Mouse (Mus musculus) kidney, embryonic 16.5 days (tissue): ENCODE data around the gene Ttc39b. TPM values are rescaled to one million over a fixed set of nuclear protein-coding genes. Genes with fewer than 3 reads are reported as not detected.

Experiments used
- ATAC-seq: fragments of 200-750 bp; cut with Nextera tagmentation; 2 replicates; pipeline ENCODE4 v1.8.0; 2017; ENCODE audit warnings: moderate TSS enrichment; ENCODE audit not compliant: low FRiP score, low TSS enrichment
- H3K27ac ChIP-seq: fragments of 300-500 bp; sonication (generic); 2 replicates; pipeline ENCODE4 v1.5.1; 2014; ENCODE audit warnings: low read length
- H3K27me3 ChIP-seq: fragments of 300-500 bp; sonication (generic); 2 replicates; pipeline ENCODE4 v1.6.1; 2014; ENCODE audit warnings: low read length, control low read depth, mixed read lengths; ENCODE audit not compliant: insufficient read depth
- H3K36me3 ChIP-seq: fragments of 300-500 bp; sonication (generic); 2 replicates; pipeline ENCODE4 v1.6.1; 2014; ENCODE audit warnings: low read length, control low read depth, mixed read lengths; ENCODE audit not compliant: insufficient read depth
- H3K4me1 ChIP-seq: fragments of 300-500 bp; sonication (generic); 2 replicates; pipeline ENCODE4 v1.6.1; 2014; ENCODE audit warnings: low read length, control low read depth, mixed read lengths; ENCODE audit not compliant: insufficient read depth
- H3K4me2 ChIP-seq: fragments of 300-500 bp; sonication (generic); replicated peaks from 2 replicates; pipeline ENCODE4 v1.6.1; 2014; ENCODE audit warnings: low read depth, low read length
- H3K4me3 ChIP-seq: fragments of 300-500 bp; sonication (generic); 2 replicates; pipeline ENCODE4 v1.5.1; 2014; ENCODE audit warnings: mild to moderate bottlenecking, low read length
- H3K9ac ChIP-seq: fragments of 300-500 bp; sonication (generic); replicated peaks from 2 replicates; pipeline ENCODE4 v1.6.1; 2014; ENCODE audit warnings: low read length
- H3K9me3 ChIP-seq: fragments of 300-500 bp; sonication (generic); 2 replicates; pipeline ENCODE4 v1.6.1; 2016; ENCODE audit warnings: low read length, control low read depth
- WGBS: fragments of 180-500 bp; shearing (Covaris S2); extraction: QIAGEN DNeasy Blood & Tissue Kit; methylation state at CpG from one replicate; pipeline ENCODE4 v1.1.7; 2014; 5-methylcytosine and 5-hydroxymethylcytosine counted together
- polyA plus RNA-seq: library from polyadenylated mRNA; unstranded; fragments of >200 nt; fragmentation: Nextera tagmentation; extraction: Ambion mirVana; gene quantifications from 2 replicates; pipeline ENCODE4 v1.2.1, GENCODE M21; 2015

Gene Ttc39b
- polyA plus RNA-seq, 1 experiment from 2014 or later, result 2.6 TPM

DNA sequence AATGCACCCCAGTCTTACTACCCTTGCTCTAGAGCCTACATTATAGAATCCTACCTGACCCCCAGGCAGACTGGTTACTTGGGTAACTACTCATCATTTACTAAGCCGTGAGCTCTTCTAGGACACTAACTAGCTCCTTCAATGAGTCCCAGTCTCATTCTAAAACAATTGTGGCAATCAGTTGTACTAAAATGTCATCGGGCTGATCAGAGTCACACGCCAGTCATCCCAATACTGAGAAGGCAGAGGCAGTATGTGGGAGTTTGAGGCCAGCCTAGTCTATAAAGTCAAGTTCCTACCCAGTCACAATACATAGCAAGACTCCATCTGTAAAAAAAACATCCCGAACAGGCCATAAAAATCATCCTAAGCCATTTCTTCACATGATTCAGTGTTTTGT lies 4.3 kb downstream of the Ttc39b start:
- 91% methylated on average over 4 of the region's 4 CpGs for WGBS
- no peak for ATAC-seq
- no peaks in the 10 kb centered on the region for H3K27me3 ChIP-seq
- H3K9me3 ChIP-seq, result no peaks in the 10 kb centered on the region
- no peaks in the 10 kb centered on the region for H3K36me3 ChIP-seq
- H3K4me3 ChIP-seq, result no peak overlapping the region
- H3K9ac ChIP-seq, result no peak overlapping the region
- H3K4me2 ChIP-seq, result no peak overlapping the region
- no peak overlapping the region for H3K27ac ChIP-seq
- peaks cover 17% of the 10 kb centered on the region for H3K4me1 ChIP-seq

DNA sequence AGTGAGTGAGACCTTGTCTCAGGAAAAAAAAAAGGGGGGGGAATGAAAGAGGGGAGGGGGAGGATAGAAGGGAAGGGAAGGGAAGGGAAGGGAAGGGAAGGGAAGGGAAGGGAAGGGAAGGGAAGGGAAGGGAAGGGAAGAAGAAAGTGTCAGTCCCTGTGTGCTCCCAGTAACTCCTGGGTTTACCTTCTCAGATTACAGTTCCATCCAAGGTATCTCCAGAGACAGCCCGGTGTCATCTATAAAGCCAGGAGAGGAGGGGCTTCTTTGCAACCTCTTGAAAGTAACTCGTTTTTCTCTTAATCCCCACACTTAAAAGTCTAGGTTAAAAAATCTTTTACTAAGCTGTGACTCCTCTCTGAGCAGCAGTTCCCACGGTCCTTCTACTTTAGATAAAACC lies 5.3 kb downstream of the Ttc39b start:
- Histone ChIP-seq H3K9me3 (no peaks in the 10 kb centered on the region), H3K36me3 (no peaks in the 10 kb centered on the region), H3K4me2 (no peak overlapping the region), H3K4me3 (no peak overlapping the region), H3K4me1 (peaks cover 18% of the 10 kb centered on the region), H3K27ac (no peak overlapping the region), H3K9ac (no peak overlapping the region), H3K27me3 (no peaks in the 10 kb centered on the region)
- WGBS, result 33% methylated on average over 3 of the region's 3 CpGs
- no peak for ATAC-seq

DNA sequence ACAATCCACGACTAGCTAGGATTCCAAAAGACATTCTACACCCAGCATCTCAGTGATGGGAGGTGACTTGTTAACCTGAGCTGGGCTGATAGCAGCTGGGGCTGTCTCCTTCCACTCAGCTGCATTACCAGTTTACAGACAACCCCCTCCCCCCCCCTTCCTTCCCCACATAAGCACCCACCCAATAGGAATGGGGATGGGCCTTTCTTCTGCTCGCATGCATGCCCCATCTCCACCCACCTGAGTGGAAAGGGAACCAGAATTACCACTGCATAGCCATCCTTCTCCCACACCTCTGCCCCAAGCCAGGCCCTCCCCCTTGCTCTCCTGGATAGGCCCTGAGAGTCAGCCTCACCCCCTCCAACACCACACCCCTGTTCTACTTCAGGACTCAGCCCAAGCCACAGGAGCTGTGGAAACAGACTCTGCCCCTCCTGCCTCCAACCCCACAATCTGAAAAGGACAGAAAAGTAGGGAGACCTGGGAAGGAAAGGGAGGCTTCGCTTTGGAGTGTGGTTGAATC lies 6.2 kb downstream of the Ttc39b start:
- WGBS, result 65% methylated on average over 3 of the region's 3 CpGs
- Histone ChIP-seq H3K36me3 (no peaks in the 10 kb centered on the region), H3K4me2 (no peak overlapping the region), H3K27me3 (no peaks in the 10 kb centered on the region), H3K9me3 (peaks cover 3% of the 10 kb centered on the region; the same call in 1 of the 2 replicates), H3K4me3 (no peak overlapping the region), H3K27ac (no peak overlapping the region), H3K9ac (no peak overlapping the region), H3K4me1 (peaks cover 14% of the 10 kb centered on the region)
- ATAC-seq, result no peak

DNA sequence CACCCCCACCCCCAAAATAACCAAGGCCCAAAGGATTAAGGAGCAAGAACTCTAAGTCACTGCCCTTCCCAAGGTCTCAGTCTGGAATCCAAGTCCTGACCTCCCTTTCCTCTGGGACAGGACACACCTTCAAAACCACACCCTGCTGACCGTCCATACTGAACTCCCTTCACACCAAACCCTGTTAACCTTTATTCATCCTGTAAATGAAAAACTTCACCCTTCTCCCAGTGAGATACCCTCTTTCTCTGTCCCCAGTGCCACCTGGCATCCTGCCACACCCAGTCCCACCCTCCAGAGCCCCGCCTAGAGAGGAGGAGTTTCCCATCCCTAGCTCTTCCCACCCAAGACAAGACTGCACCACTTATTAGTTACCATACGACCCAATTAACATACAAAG lies 7.3 kb downstream of the Ttc39b start:
- Histone ChIP-seq H3K36me3 (no peaks in the 10 kb centered on the region), H3K9me3 (peaks cover 3% of the 10 kb centered on the region; the same call in 1 of the 2 replicates), H3K4me2 (no peak overlapping the region), H3K27ac (no peak overlapping the region), H3K4me1 (peaks cover 19% of the 10 kb centered on the region), H3K9ac (no peak overlapping the region), H3K27me3 (no peaks in the 10 kb centered on the region), H3K4me3 (no peak overlapping the region)
- no peak for ATAC-seq
- WGBS, result 74% methylated on average over 3 of the region's 3 CpGs

DNA sequence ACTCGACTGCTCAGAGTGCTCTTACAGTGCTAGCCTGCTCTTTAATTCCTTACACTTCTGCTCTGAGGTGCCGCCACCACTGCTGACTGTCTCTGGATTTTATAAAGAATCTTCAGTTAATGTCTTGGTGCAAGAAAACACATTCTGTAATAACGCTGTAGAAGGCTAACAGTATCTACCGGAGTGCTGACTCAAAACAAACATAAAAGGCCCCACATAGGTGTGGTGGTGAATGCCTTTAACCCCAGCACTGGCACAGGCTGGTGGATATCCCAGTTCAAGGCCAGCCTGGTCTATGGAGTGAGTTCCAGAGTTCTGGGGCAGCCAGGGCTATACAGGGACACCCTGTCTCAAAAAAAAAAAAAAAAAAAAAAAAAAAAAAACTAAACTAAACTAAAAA lies 8.1 kb downstream of the Ttc39b start:
- H3K4me3 ChIP-seq, result no peak overlapping the region
- no peak overlapping the region for H3K9ac ChIP-seq
- ATAC-seq, result no peak
- H3K9me3 ChIP-seq, result peaks cover 3% of the 10 kb centered on the region; the same call in 1 of the 2 replicates
- no peak overlapping the region for H3K4me2 ChIP-seq
- no peak overlapping the region for H3K27ac ChIP-seq
- no peaks in the 10 kb centered on the region for H3K36me3 ChIP-seq
- H3K27me3 ChIP-seq, result no peaks in the 10 kb centered on the region
- 79% methylated on average over 4 of the region's 4 CpGs for WGBS
- H3K4me1 ChIP-seq, result peaks cover 27% of the 10 kb centered on the region

GRCm38 (mm10) chr4:83314922-83315881 lies 8.9 kb downstream of the Ttc39b start:
- peaks cover 31% of the 10 kb centered on the region for H3K4me1 ChIP-seq
- H3K9ac ChIP-seq, result 0 out of 2 replicates have a peak overlapping the region, but pooled peaks have one; percentile 37
- H3K4me2 ChIP-seq, result peak overlapping the region; percentile 11; the same call in 1 of the 2 replicates
- H3K9me3 ChIP-seq, result peaks cover 3% of the 10 kb centered on the region; the same call in 1 of the 2 replicates
- WGBS, result 52% methylated on average over 13 of the region's 13 CpGs
- H3K4me3 ChIP-seq, result no peak overlapping the region
- no peaks in the 10 kb centered on the region for H3K27me3 ChIP-seq
- no peak overlapping the region for H3K27ac ChIP-seq
- no peaks in the 10 kb centered on the region for H3K36me3 ChIP-seq
- ATAC-seq, result no peak

- no peak overlapping the region for H3K4me2 ChIP-seq
- peaks cover 31% of the 10 kb centered on the region for H3K4me1 ChIP-seq
- no peak overlapping the region for H3K9ac ChIP-seq
- no peak overlapping the region for H3K27ac ChIP-seq
- no peaks in the 10 kb centered on the region for H3K27me3 ChIP-seq
- peaks cover 3% of the 10 kb centered on the region; the same call in 1 of the 2 replicates for H3K9me3 ChIP-seq
- ATAC-seq, result peak; percentile 17; the same call in 1 of the 2 replicates
- no peaks in the 10 kb centered on the region for H3K36me3 ChIP-seq
- WGBS, result 37% methylated on average over 7 of the region's 7 CpGs
- no peak overlapping the region for H3K4me3 ChIP-seq
These were observed 9.7 kb downstream of the Ttc39b start for GRCm38 (mm10) chr4:83314261-83314793.

DNA sequence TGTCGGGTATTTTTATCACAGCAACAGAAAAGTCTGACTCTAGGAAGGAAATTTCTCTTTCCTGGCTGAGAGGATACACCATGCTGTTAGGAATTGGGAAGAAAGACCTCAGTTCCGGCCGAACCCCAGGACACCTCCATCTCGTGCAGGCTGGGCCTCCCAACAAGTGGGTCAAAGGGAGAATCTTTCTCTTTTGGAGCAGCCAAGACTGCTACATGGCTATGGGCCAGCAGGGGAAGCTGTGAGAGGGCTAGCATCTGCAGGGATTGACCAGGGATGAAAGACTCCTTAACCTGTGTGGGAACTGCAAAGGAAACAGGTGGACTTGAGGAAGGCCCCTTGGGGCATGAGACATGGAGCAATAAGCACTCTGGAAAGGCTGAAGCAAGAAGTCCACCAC lies 11.7 kb downstream of the Ttc39b start:
- Histone ChIP-seq H3K4me1 (peaks cover 44% of the 10 kb centered on the region), H3K4me2 (no peak overlapping the region), H3K4me3 (no peak overlapping the region), H3K27ac (no peak overlapping the region), H3K9me3 (peaks cover 3% of the 10 kb centered on the region; the same call in 1 of the 2 replicates), H3K9ac (no peak overlapping the region), H3K36me3 (no peaks in the 10 kb centered on the region), H3K27me3 (no peaks in the 10 kb centered on the region)
- WGBS, result 64% methylated on average over 4 of the region's 4 CpGs
- ATAC-seq, result no peak

DNA sequence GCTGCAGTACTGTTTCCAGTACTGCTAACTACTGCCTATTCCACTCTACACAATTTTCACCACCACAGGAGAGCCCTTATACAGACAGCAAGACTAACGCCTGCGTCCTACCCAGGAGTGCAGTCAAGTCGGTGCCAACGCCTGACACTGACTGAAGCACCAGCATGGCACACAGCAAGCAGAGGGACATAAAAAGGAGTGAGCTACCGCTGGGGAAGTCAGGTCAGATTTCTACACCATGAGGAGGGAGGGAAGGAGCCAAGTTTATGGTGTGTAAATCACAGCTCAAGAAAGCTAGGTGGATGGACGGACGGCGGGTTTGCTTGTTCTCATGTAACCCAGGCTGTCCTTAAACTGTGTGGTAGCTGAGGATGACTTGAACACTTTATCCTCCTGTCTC lies 12.6 kb downstream of the Ttc39b start:
- H3K4me2 ChIP-seq, result 0 out of 2 replicates have a peak overlapping the region, but pooled peaks have one; percentile 10
- peak overlapping the region; percentile 71 for H3K27ac ChIP-seq
- no peak overlapping the region for H3K9ac ChIP-seq
- no peaks in the 10 kb centered on the region for H3K36me3 ChIP-seq
- 30% methylated on average over 8 of the region's 8 CpGs for WGBS
- no peaks in the 10 kb centered on the region for H3K27me3 ChIP-seq
- H3K4me1 ChIP-seq, result peaks cover 44% of the 10 kb centered on the region
- no peak overlapping the region for H3K4me3 ChIP-seq
- H3K9me3 ChIP-seq, result peaks cover 3% of the 10 kb centered on the region; the same call in 1 of the 2 replicates
- peak; percentile 42; the same call in 1 of the 2 replicates for ATAC-seq
